Mouse (Mus musculus): ENCODE measurements around the gene Zbed4. TPM values are rescaled to one million over a fixed set of nuclear protein-coding genes. Genes with fewer than 3 reads are reported as not detected.
A peak's percentile ranks its signal among the peaks of the same experiment; 100 is the strongest.

Zbed4 gene
- polyA plus RNA-seq, 1 experiment from 2014 or later: 36.7 TPM

DNA sequence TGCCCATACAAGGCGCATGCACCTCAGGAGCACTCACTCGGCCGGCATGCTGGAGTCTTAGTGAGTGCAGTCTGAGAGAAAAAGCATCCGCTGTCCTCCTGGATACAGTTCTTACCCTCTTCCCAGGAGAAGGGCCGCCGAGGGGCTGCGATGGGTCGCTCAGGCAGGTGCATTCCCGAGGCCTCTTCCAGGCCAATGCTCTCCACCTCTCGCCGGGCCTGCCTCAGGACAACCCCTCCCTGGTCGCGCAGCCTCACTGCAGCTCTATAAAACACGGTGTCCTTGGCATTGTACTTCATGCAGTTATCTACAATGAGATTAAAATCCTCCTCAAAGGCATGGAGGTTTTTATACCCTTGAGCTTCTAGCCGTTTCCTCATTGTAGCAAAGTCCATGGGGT, 39.0 kb upstream of the Zbed4 start:
- no peak for ATAC-seq (replicated peaks; ENCODE audit: insufficient number of reproducible peaks, low FRiP score, low TSS enrichment, low read depth)
- peaks cover 36% of the 10 kb centered on the region for H3K36me3 ChIP-seq (replicated peaks; ENCODE audit: control insufficient read depth, insufficient read depth, low read depth, low read length)

DNA sequence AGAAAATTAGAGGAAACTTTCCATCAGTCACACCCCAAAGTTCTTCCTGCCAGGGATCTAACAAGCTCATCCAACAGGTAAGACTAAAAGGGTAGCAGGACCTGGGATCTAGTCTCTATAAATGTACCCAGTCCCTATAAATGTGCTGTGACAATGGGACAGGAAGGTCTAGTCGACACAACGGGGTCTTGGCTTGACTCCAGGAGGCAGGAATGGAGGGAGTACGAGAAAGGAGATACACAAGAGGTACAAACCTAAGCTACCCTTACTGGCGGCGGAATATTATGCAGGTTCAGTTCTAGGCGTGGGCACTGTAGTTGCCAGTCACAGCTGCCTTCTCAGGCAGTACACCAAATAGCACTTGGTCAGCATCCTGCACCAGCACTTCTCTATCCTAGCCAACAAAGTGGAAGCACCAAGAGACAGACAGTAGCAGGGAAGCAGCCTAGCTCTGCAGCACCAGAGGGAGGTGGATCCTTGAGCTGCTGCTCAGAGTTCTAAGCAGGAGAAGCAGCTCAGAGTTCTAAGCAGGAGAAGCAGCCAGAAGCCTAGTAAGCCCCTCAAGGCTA, 37.4 kb upstream of the Zbed4 start:
- Histone ChIP-seq H3K4me2 (ENCODE audit: low read depth, low read length) (no peak overlapping the region), H3K27me3 (ENCODE audit: control insufficient read depth, insufficient read depth, low read length) (no peaks in the 10 kb centered on the region), H3K36me3 (replicated peaks; ENCODE audit: control insufficient read depth, insufficient read depth, low read depth, low read length) (peaks cover 29% of the 10 kb centered on the region), H3K9ac (replicated peaks; ENCODE audit: low read length) (no peak overlapping the region), H3K4me3 (ENCODE audit: low read depth, low read length) (no peak overlapping the region), H3K4me1 (ENCODE audit: control insufficient read depth, insufficient read depth, low read length) (no peaks in the 10 kb centered on the region), H3K9me3 (replicated peaks; ENCODE audit: control insufficient read depth, low read length) (no peaks in the 10 kb centered on the region), H3K27ac (replicated peaks; ENCODE audit: low read depth, low read length) (no peak overlapping the region)
- DNase-seq (ENCODE audit: low spot score) (no peak), ATAC-seq (replicated peaks; ENCODE audit: insufficient number of reproducible peaks, low FRiP score, low TSS enrichment, low read depth) (no peak)
- WGBS: 93% methylated on average over 6 of the region's 6 CpGs

More for the DNA sequence above, 39.0 kb upstream of the Zbed4 start:
- no peak overlapping the region for H3K27ac ChIP-seq (replicated peaks; ENCODE audit: low read depth, low read length)
- H3K4me2 ChIP-seq (ENCODE audit: low read depth, low read length): no peak overlapping the region
- H3K9ac ChIP-seq (replicated peaks; ENCODE audit: low read length): no peak overlapping the region
- H3K9me3 ChIP-seq (replicated peaks; ENCODE audit: control insufficient read depth, low read length): no peaks in the 10 kb centered on the region
- no peaks in the 10 kb centered on the region for H3K4me1 ChIP-seq (ENCODE audit: control insufficient read depth, insufficient read depth, low read length)
- no peak overlapping the region for H3K4me3 ChIP-seq (ENCODE audit: low read depth, low read length)
- DNase-seq (ENCODE audit: low spot score): no peak
- WGBS: 92% methylated on average over 15 of the region's 15 CpGs
- H3K27me3 ChIP-seq (ENCODE audit: control insufficient read depth, insufficient read depth, low read length): no peaks in the 10 kb centered on the region

DNA sequence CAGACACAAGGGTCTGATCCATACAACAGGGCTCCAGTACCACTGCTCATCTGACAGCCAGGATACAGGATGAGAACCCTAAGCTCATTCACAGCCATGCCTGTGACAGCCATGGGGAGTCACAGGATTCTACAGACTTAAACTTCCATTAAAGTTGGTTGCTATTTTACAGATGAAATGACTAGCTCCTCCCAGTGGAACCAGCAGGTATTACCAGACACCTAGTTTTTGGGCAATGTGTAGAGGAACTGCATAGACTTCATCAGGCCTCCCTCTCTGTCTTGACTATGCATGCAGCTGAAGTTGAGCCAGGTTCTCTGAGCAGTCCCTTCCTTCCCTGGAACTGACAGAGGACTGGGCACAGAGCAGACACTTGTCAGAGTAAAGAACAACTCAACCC, 35.1 kb upstream of the Zbed4 start:
- H3K27ac ChIP-seq (replicated peaks; ENCODE audit: low read depth, low read length): no peak overlapping the region
- no peak for ATAC-seq (replicated peaks; ENCODE audit: insufficient number of reproducible peaks, low FRiP score, low TSS enrichment, low read depth)
- H3K9ac ChIP-seq (replicated peaks; ENCODE audit: low read length): no peak overlapping the region
- no peaks in the 10 kb centered on the region for H3K4me1 ChIP-seq (ENCODE audit: control insufficient read depth, insufficient read depth, low read length)
- no peaks in the 10 kb centered on the region for H3K9me3 ChIP-seq (replicated peaks; ENCODE audit: control insufficient read depth, low read length)
- peak; percentile 44 for DNase-seq (ENCODE audit: low spot score)
- no peak overlapping the region for H3K4me2 ChIP-seq (ENCODE audit: low read depth, low read length)
- H3K4me3 ChIP-seq (ENCODE audit: low read depth, low read length): no peak overlapping the region
- H3K27me3 ChIP-seq (ENCODE audit: control insufficient read depth, insufficient read depth, low read length): no peaks in the 10 kb centered on the region
- peaks cover 18% of the 10 kb centered on the region for H3K36me3 ChIP-seq (replicated peaks; ENCODE audit: control insufficient read depth, insufficient read depth, low read depth, low read length)

- ATAC-seq (replicated peaks; ENCODE audit: insufficient number of reproducible peaks, low FRiP score, low TSS enrichment, low read depth): no peak
- peaks cover 11% of the 10 kb centered on the region for H3K36me3 ChIP-seq (replicated peaks; ENCODE audit: control insufficient read depth, insufficient read depth, low read depth, low read length)
- H3K4me2 ChIP-seq (ENCODE audit: low read depth, low read length): no peak overlapping the region
- no peak overlapping the region for H3K9ac ChIP-seq (replicated peaks; ENCODE audit: low read length)
- no peak for DNase-seq (ENCODE audit: low spot score)
- 64% methylated on average over 9 of the region's 9 CpGs for WGBS
- H3K4me1 ChIP-seq (ENCODE audit: control insufficient read depth, insufficient read depth, low read length): no peaks in the 10 kb centered on the region
- H3K9me3 ChIP-seq (replicated peaks; ENCODE audit: control insufficient read depth, low read length): no peaks in the 10 kb centered on the region
- no peak overlapping the region for H3K4me3 ChIP-seq (ENCODE audit: low read depth, low read length)
- no peak overlapping the region for H3K27ac ChIP-seq (replicated peaks; ENCODE audit: low read depth, low read length)
- no peaks in the 10 kb centered on the region for H3K27me3 ChIP-seq (ENCODE audit: control insufficient read depth, insufficient read depth, low read length)
Observed at GRCm38 (mm10) chr15:88717239-88717638, 34.2 kb upstream of the Zbed4 start.

GRCm38 (mm10) chr15:88723205-88723604, 28.3 kb upstream of the Zbed4 start:
- no peak overlapping the region for H3K4me3 ChIP-seq (ENCODE audit: low read depth, low read length)
- H3K27me3 ChIP-seq (ENCODE audit: control insufficient read depth, insufficient read depth, low read length): no peaks in the 10 kb centered on the region
- ATAC-seq (replicated peaks; ENCODE audit: insufficient number of reproducible peaks, low FRiP score, low TSS enrichment, low read depth): no peak
- no peak overlapping the region for H3K9ac ChIP-seq (replicated peaks; ENCODE audit: low read length)
- no peak overlapping the region for H3K27ac ChIP-seq (replicated peaks; ENCODE audit: low read depth, low read length)
- no peak for DNase-seq (ENCODE audit: low spot score)
- WGBS: 90% methylated on average over 6 of the region's 6 CpGs
- H3K4me1 ChIP-seq (ENCODE audit: control insufficient read depth, insufficient read depth, low read length): no peaks in the 10 kb centered on the region
- H3K4me2 ChIP-seq (ENCODE audit: low read depth, low read length): no peak overlapping the region
- H3K9me3 ChIP-seq (replicated peaks; ENCODE audit: control insufficient read depth, low read length): no peaks in the 10 kb centered on the region
- H3K36me3 ChIP-seq (replicated peaks; ENCODE audit: control insufficient read depth, insufficient read depth, low read depth, low read length): peaks cover 7% of the 10 kb centered on the region; the same call in 1 of the 2 replicates

- WGBS: 72% methylated on average over 7 of the region's 7 CpGs
- ATAC-seq (replicated peaks; ENCODE audit: insufficient number of reproducible peaks, low FRiP score, low TSS enrichment, low read depth): no peak
- Histone ChIP-seq H3K27me3 (ENCODE audit: control insufficient read depth, insufficient read depth, low read length) (no peaks in the 10 kb centered on the region), H3K4me2 (ENCODE audit: low read depth, low read length) (no peak overlapping the region), H3K36me3 (replicated peaks; ENCODE audit: control insufficient read depth, insufficient read depth, low read depth, low read length) (peaks cover 13% of the 10 kb centered on the region), H3K4me1 (ENCODE audit: control insufficient read depth, insufficient read depth, low read length) (no peaks in the 10 kb centered on the region), H3K9ac (replicated peaks; ENCODE audit: low read length) (no peak overlapping the region), H3K27ac (replicated peaks; ENCODE audit: low read depth, low read length) (no peak overlapping the region), H3K4me3 (ENCODE audit: low read depth, low read length) (no peak overlapping the region), H3K9me3 (replicated peaks; ENCODE audit: control insufficient read depth, low read length) (no peaks in the 10 kb centered on the region)
- no peak for DNase-seq (ENCODE audit: low spot score)
Observed at GRCm38 (mm10) chr15:88724311-88724710, 27.1 kb upstream of the Zbed4 start.

DNA sequence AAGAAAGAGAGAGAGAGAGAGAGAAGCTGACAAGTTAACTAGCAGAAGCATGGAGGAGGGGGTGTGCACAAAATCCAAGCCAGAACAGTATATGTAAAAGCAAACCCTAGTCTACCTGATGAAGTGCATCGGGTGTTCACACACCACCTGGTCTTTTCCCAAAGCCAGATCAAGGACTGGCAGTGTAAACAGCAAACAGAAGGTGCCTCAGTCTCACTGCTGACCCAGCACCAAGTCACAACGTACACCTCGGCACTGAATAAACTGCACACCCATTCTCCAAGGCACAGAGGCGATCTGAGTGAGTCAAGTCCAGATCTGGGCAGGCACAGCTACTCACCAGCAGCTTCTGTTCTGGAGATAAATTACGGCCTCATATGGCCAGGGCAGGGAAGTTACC, 26.4 kb upstream of the Zbed4 start:
- no peak overlapping the region for H3K9ac ChIP-seq (replicated peaks; ENCODE audit: low read length)
- ATAC-seq (replicated peaks; ENCODE audit: insufficient number of reproducible peaks, low FRiP score, low TSS enrichment, low read depth) (no peak), DNase-seq (ENCODE audit: low spot score) (no peak)
- H3K27me3 ChIP-seq (ENCODE audit: control insufficient read depth, insufficient read depth, low read length): no peaks in the 10 kb centered on the region
- no peaks in the 10 kb centered on the region for H3K9me3 ChIP-seq (replicated peaks; ENCODE audit: control insufficient read depth, low read length)
- H3K27ac ChIP-seq (replicated peaks; ENCODE audit: low read depth, low read length): no peak overlapping the region
- no peaks in the 10 kb centered on the region for H3K4me1 ChIP-seq (ENCODE audit: control insufficient read depth, insufficient read depth, low read length)
- 89% methylated on average over 5 of the region's 5 CpGs for WGBS
- H3K4me3 ChIP-seq (ENCODE audit: low read depth, low read length): no peak overlapping the region
- H3K4me2 ChIP-seq (ENCODE audit: low read depth, low read length): no peak overlapping the region
- peaks cover 20% of the 10 kb centered on the region for H3K36me3 ChIP-seq (replicated peaks; ENCODE audit: control insufficient read depth, insufficient read depth, low read depth, low read length)

DNA sequence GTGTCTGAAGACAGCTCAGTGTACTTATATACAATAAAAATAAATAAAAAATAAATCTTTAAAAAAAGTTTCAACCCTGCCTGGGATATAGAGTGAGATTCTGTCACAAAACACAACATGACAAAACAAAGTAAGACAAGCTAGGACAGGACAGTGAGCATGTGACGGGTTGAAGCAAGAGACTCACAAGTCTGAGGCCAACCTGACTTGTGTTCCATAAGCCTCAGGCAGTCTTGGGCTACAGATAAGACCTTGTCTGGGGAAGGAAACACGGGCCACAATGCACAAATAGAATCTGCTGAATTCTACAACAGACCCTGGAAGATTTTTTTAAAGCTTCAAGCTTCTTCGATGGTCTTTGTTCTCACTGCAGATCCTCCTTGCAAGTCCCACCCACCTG, 24.3 kb upstream of the Zbed4 start:
- no peak for DNase-seq (ENCODE audit: low spot score)
- no peak overlapping the region for H3K4me2 ChIP-seq (ENCODE audit: low read depth, low read length)
- no peak overlapping the region for H3K4me3 ChIP-seq (ENCODE audit: low read depth, low read length)
- no peak overlapping the region for H3K9ac ChIP-seq (replicated peaks; ENCODE audit: low read length)
- no peaks in the 10 kb centered on the region for H3K27me3 ChIP-seq (ENCODE audit: control insufficient read depth, insufficient read depth, low read length)
- 93% methylated on average over 3 of the region's 3 CpGs for WGBS
- no peak overlapping the region for H3K27ac ChIP-seq (replicated peaks; ENCODE audit: low read depth, low read length)
- no peak for ATAC-seq (replicated peaks; ENCODE audit: insufficient number of reproducible peaks, low FRiP score, low TSS enrichment, low read depth)
- H3K4me1 ChIP-seq (ENCODE audit: control insufficient read depth, insufficient read depth, low read length): peaks cover 2% of the 10 kb centered on the region; the same call in 1 of the 2 replicates
- H3K9me3 ChIP-seq (replicated peaks; ENCODE audit: control insufficient read depth, low read length): no peaks in the 10 kb centered on the region
- peaks cover 22% of the 10 kb centered on the region for H3K36me3 ChIP-seq (replicated peaks; ENCODE audit: control insufficient read depth, insufficient read depth, low read depth, low read length)

All from embryonic facial prominence, embryonic 11.5 days (tissue).